ENCODE assay signal across 8 mouse cellular contexts in genomic region chr12:36933118-36933610, GRCm38 (mm10).
DNase-seq lines count a peak whose midpoint lies in the region; ATAC-seq and TF ChIP-seq lines count a peak whose summit lies in the region.

No protein-coding gene starts in this region.

- no peaks in the 10 kb centered on the region for H3K9me3 ChIP-seq in forebrain, postnatal 0 days (ENCODE audit: low read length)
- no peaks in the 10 kb centered on the region for H3K9me3 ChIP-seq in limb, embryonic 10.5 days (replicated peaks)

- TF ChIP-seq CTCF in gastrocnemius, adult 2 months (IDR thresholded peaks at IDR 0.05), result no peak
- no peak for TF ChIP-seq CTCF in forebrain, postnatal 0 days (IDR thresholded peaks at IDR 0.05; ENCODE audit: low read depth)
- no peak for TF ChIP-seq CTCF in thymus, adult 2 months (IDR thresholded peaks at IDR 0.05; ENCODE audit: borderline replicate concordance, control insufficient read depth, extremely low read depth, insufficient read depth, low read length, poor library complexity)

- no peak overlapping the region for H3K4me2 ChIP-seq in forebrain, postnatal 0 days (ENCODE audit: low read depth)

- 8% methylated on average over 6 of the region's 6 CpGs for WGBS in forebrain, postnatal 0 days
- 12% methylated on average over 6 of the region's 6 CpGs for WGBS in limb, embryonic 10.5 days
- 8% methylated on average over 6 of the region's 6 CpGs for WGBS in thymus, adult 2 months

- no peaks in the 10 kb centered on the region for H3K27me3 ChIP-seq in forebrain, postnatal 0 days (ENCODE audit: insufficient read depth, low read length)
- no peaks in the 10 kb centered on the region for H3K27me3 ChIP-seq in limb, embryonic 10.5 days (ENCODE audit: low read depth, poor library complexity, severe bottlenecking)
- no peaks in the 10 kb centered on the region for H3K27me3 ChIP-seq in thymus, adult 2 months (ENCODE audit: control insufficient read depth, insufficient read depth, low read length)

- no peak for DNase-seq in gastrocnemius, adult 2 months
- DNase-seq in gastrocnemius, postnatal 10 days, result no peak
- DNase-seq in R1 (ENCODE audit: low read depth, low spot score), result peak; percentile 1
- no peak for DNase-seq in forebrain, postnatal 0 days
- peak; percentile 30 for DNase-seq in limb, embryonic 10.5 days (ENCODE audit: low spot score)
- DNase-seq in thymus, adult 2 months, result peak; percentile 35
- DNase-seq in layer of hippocampus, postnatal 36 days, result no peak

- TF ChIP-seq POLR2A in thymus, adult 2 months (IDR thresholded peaks at IDR 0.05; ENCODE audit: control insufficient read depth, extremely low read depth, insufficient read depth, low read length, poor library complexity), result no peak

- H3K27ac ChIP-seq in gastrocnemius, adult 2 months, result peak overlapping the region; percentile 84
- no peak overlapping the region for H3K27ac ChIP-seq in forebrain, postnatal 0 days (ENCODE audit: low read depth, low read length)
- H3K27ac ChIP-seq in limb, embryonic 10.5 days, result peak overlapping the region; percentile 79
- H3K27ac ChIP-seq in thymus, adult 2 months (ENCODE audit: control insufficient read depth, insufficient read depth, low read length), result peak overlapping the region; percentile 89

- H3K4me3 ChIP-seq in gastrocnemius, adult 2 months, result peak overlapping the region; percentile 32
- H3K4me3 ChIP-seq in forebrain, postnatal 0 days (ENCODE audit: low read depth, low read length), result no peak overlapping the region
- H3K4me3 ChIP-seq in limb, embryonic 10.5 days, result no peak overlapping the region
- H3K4me3 ChIP-seq in thymus, adult 2 months (ENCODE audit: control insufficient read depth, insufficient read depth, low read length), result no peak overlapping the region

- no peak overlapping the region for H3K9ac ChIP-seq in forebrain, postnatal 0 days

- peak; percentile 55 for ATAC-seq in forebrain, postnatal 0 days
- no peak for ATAC-seq in megakaryocyte, adult 5-6 weeks (ENCODE audit: poor library complexity, severe bottlenecking)

- intact Hi-C loops in gastrocnemius, adult 2 months (cut with DNase I), result no loop called here

- H3K4me1 ChIP-seq in forebrain, postnatal 0 days (ENCODE audit: insufficient read depth), result no peaks in the 10 kb centered on the region; the same call in 1 of the 2 replicates
- peaks cover 18% of the 10 kb centered on the region for H3K4me1 ChIP-seq in limb, embryonic 10.5 days
- H3K4me1 ChIP-seq in thymus, adult 2 months (replicated peaks; ENCODE audit: control insufficient read depth, insufficient read depth, low read length), result peaks cover 12% of the 10 kb centered on the region

- no peaks in the 10 kb centered on the region for H3K36me3 ChIP-seq in forebrain, postnatal 0 days (ENCODE audit: insufficient read depth)
- no peaks in the 10 kb centered on the region for H3K36me3 ChIP-seq in limb, embryonic 10.5 days
- H3K36me3 ChIP-seq in thymus, adult 2 months (ENCODE audit: control insufficient read depth, insufficient read depth, low read length), result no peaks in the 10 kb centered on the region

Comparison
In these comparisons a context has a peak if more than half of its experiments do, and no peak if none do; other contexts are left out.
1. DNase-seq: peak in R1 (single experiment), limb, embryonic 10.5 days (single experiment) and thymus, adult 2 months (single experiment); none in gastrocnemius, adult 2 months (single experiment), gastrocnemius, postnatal 10 days (single experiment), forebrain, postnatal 0 days (single experiment) and layer of hippocampus, postnatal 36 days (0 of 2).